10 mouse cellular contexts compared by ENCODE assay signal in genomic region chr12:111134791-111135733, GRCm38 (mm10). TPM values are rescaled to one million over a fixed set of nuclear protein-coding genes. Genes with fewer than 3 reads are reported as not detected.
DNase-seq lines count a peak whose midpoint lies in the region; ATAC-seq and TF ChIP-seq lines count a peak whose summit lies in the region.
"Had no signal": no experiment of that assay in that cellular context is flagged by ENCODE, and none has a peak within 500 bp of the region (broad histone marks: within the 10 kb centered on the region; RNA-seq: fewer than 3 reads in every experiment).

No protein-coding gene starts in this region.

- no peaks in the 10 kb centered on the region for H3K36me3 ChIP-seq in midbrain, postnatal 0 days (ENCODE audit: insufficient read depth, low read length)
- H3K36me3 ChIP-seq in midbrain, embryonic 10.5 days = no peaks in the 10 kb centered on the region
- H3K36me3 ChIP-seq in lung, embryonic 16.5 days (ENCODE audit: control insufficient read depth, insufficient read depth, low read length) = no peaks in the 10 kb centered on the region

- no peak overlapping the region for H3K9ac ChIP-seq in midbrain, postnatal 0 days (replicated peaks; ENCODE audit: low read length, poor library complexity, severe bottlenecking)
- no peak overlapping the region for H3K9ac ChIP-seq in lung, embryonic 16.5 days (ENCODE audit: low read length)

- no peak for TF ChIP-seq CTCF in midbrain, postnatal 0 days (IDR thresholded peaks at IDR 0.05)

- peak overlapping the region; percentile 47 for H3K27ac ChIP-seq in midbrain, postnatal 0 days (ENCODE audit: low read depth, low read length)
- H3K27ac ChIP-seq in midbrain, embryonic 10.5 days (replicated peaks) = no peak overlapping the region; the same call in 1 of the 2 replicates
- peak overlapping the region; percentile 61 for H3K27ac ChIP-seq in lung, embryonic 16.5 days (ENCODE audit: low read length)
- H3K27ac ChIP-seq: kidney, postnatal 0 days had no signal

- peak; percentile 46 for DNase-seq in adrenal gland, postnatal 10 days
- DNase-seq in adrenal gland, adult 8-10 months = no peak
- peak; percentile 51 for DNase-seq in midbrain, postnatal 0 days (ENCODE audit: low spot score)
- DNase-seq in midbrain, embryonic 10.5 days (ENCODE audit: low spot score) = no peak
- peak; percentile 16 to 34 for DNase-seq in heart, postnatal 14 days
- DNase-seq in adrenal gland, adult 18-20 months (ENCODE audit: low spot score in 2 of 2) = no peak
- no peak for DNase-seq in adrenal gland, adult (ENCODE audit: inconsistent age in 2 of 2, low spot score in 1 of 2)

- WGBS in midbrain, postnatal 0 days = 62% methylated on average over 19 of the region's 19 CpGs
- WGBS in midbrain, embryonic 10.5 days = 83% methylated on average over 19 of the region's 19 CpGs
- 41% methylated on average over 19 of the region's 19 CpGs for WGBS in lung, embryonic 16.5 days

- intact Hi-C loops in heart, postnatal 14 days (cut with DNase I) = no loop called here

- ATAC-seq in midbrain, postnatal 0 days (ENCODE audit: low FRiP score) = no peak
- ATAC-seq in lung, embryonic 16.5 days (ENCODE audit: low read depth) = peak; percentile 85

- peaks cover 3% of the 10 kb centered on the region; the same call in 1 of the 2 replicates for H3K4me1 ChIP-seq in midbrain, postnatal 0 days (ENCODE audit: insufficient read depth, low read length)
- 0 out of 2 replicates have a peak, but pooled peaks cover 5% of the 10 kb centered on the region for H3K4me1 ChIP-seq in midbrain, embryonic 10.5 days
- H3K4me1 ChIP-seq in lung, embryonic 16.5 days (replicated peaks; ENCODE audit: control insufficient read depth, insufficient read depth, low read length) = peaks cover 6% of the 10 kb centered on the region; the same call in 1 of the 2 replicates

- no peaks in the 10 kb centered on the region for H3K9me3 ChIP-seq in midbrain, postnatal 0 days (ENCODE audit: low read length)
- peaks cover 9% of the 10 kb centered on the region; the same call in 1 of the 2 replicates for H3K9me3 ChIP-seq in midbrain, embryonic 10.5 days (replicated peaks)
- peaks cover 4% of the 10 kb centered on the region; the same call in 1 of the 2 replicates for H3K9me3 ChIP-seq in lung, embryonic 16.5 days (ENCODE audit: control insufficient read depth, low read length)

- no peak overlapping the region for H3K4me3 ChIP-seq in midbrain, postnatal 0 days (ENCODE audit: low read depth, low read length)
- H3K4me3 ChIP-seq in midbrain, embryonic 10.5 days = no peak overlapping the region
- H3K4me3 ChIP-seq in lung, embryonic 16.5 days (ENCODE audit: low read length) = no peak overlapping the region

- no peaks in the 10 kb centered on the region for H3K27me3 ChIP-seq in midbrain, postnatal 0 days (ENCODE audit: insufficient read depth, low read length)
- H3K27me3 ChIP-seq in midbrain, embryonic 10.5 days (ENCODE audit: low read depth, poor library complexity, severe bottlenecking) = no peaks in the 10 kb centered on the region
- H3K27me3 ChIP-seq in lung, embryonic 16.5 days (ENCODE audit: control insufficient read depth, insufficient read depth, low read depth, low read length) = no peaks in the 10 kb centered on the region

- H3K4me2 ChIP-seq in midbrain, postnatal 0 days (ENCODE audit: low read depth, low read length, poor library complexity, severe bottlenecking) = no peak overlapping the region
- H3K4me2 ChIP-seq in lung, embryonic 16.5 days (ENCODE audit: low read depth, low read length) = peak overlapping the region; percentile 15; the same call in 1 of the 2 replicates

RNA-seq across cellular contexts. Expression of gene Traf3, which starts 31.1 kb away (rescaled TPM):
- 10 to 100 TPM; 17.9 to 22.5 TPM for total RNA-seq in adrenal gland, postnatal 10 days (2021)
- 10 to 100 TPM; 29.8 to 36.7 (median 34.2) TPM for total RNA-seq in adrenal gland, adult 8-10 months (2022)
- 39.1 and 40.2 TPM in 2 replicates for total RNA-seq in midbrain, postnatal 0 days (2014; rRNA removed)
- 13.0 and 14.9 TPM in 2 replicates for polyA plus RNA-seq in midbrain, postnatal 0 days (2015; fragmentation: Nextera tagmentation; extraction: Ambion mirVana)
- 11.5 and 15.0 TPM in 2 replicates for polyA plus RNA-seq in midbrain, embryonic 10.5 days (2016; fragmentation: Nextera tagmentation; extraction: Ambion mirVana)
- 10 to 100 TPM; 12.4 to 15.5 TPM for total RNA-seq in heart, postnatal 14 days (2021)
- 5.8 and 7.7 TPM in 2 replicates for polyA plus RNA-seq in lung, embryonic 16.5 days (2015; fragmentation: Nextera tagmentation; extraction: Ambion mirVana)
- 10 to 100 TPM; 18.8 to 23.8 TPM for total RNA-seq in adrenal gland, adult 18-20 months (2021)

RNA-seq across cellular contexts. Expression of gene 4930595D18Rik, which starts 49.2 kb away (rescaled TPM):
- total RNA-seq in adrenal gland, postnatal 10 days (2021) = not detected
- not detected for total RNA-seq in adrenal gland, adult 8-10 months (2022)
- not detected in 2 replicates for total RNA-seq in midbrain, postnatal 0 days (2014; rRNA removed)
- 0.20 TPM in 1 of 2 replicates, not detected in the other for polyA plus RNA-seq in midbrain, postnatal 0 days (2015; fragmentation: Nextera tagmentation; extraction: Ambion mirVana)
- not detected in 2 replicates for polyA plus RNA-seq in midbrain, embryonic 10.5 days (2016; fragmentation: Nextera tagmentation; extraction: Ambion mirVana)
- not detected for total RNA-seq in heart, postnatal 14 days (2021)
- polyA plus RNA-seq in lung, embryonic 16.5 days (2015; fragmentation: Nextera tagmentation; extraction: Ambion mirVana) = not detected in 2 replicates
- total RNA-seq in adrenal gland, adult 18-20 months (2021) = not detected
- total RNA-seq: neutrophil, adult 5-6 weeks had no signal
- polyA plus RNA-seq: kidney, postnatal 0 days had no signal

Comparison
In these comparisons a context has a peak if more than half of its experiments do, and no peak if none do; other contexts are left out.
1. DNase-seq: peak in adrenal gland, postnatal 10 days (single experiment), midbrain, postnatal 0 days (single experiment) and heart, postnatal 14 days (2 of 2); none in adrenal gland, adult 8-10 months (single experiment), midbrain, embryonic 10.5 days (single experiment), adrenal gland, adult 18-20 months (0 of 2) and adrenal gland, adult (0 of 2).